Mouse (Mus musculus) CD4-positive, CD25-positive, alpha-beta regulatory T cell, adult 4 months (primary cell): ENCODE data around the gene Ahctf1. TPM values are rescaled to one million over a fixed set of nuclear protein-coding genes. Genes with fewer than 3 reads are reported as not detected.

Experiments used
- ATAC-seq: one replicate; pipeline ENCODE4 v1.8.0; 2017
- polyA plus RNA-seq, 2 experiments: library from polyadenylated mRNA; unstranded; fragments of 100-300 nt; shearing (Covaris generic); gene quantifications; one replicate each; pipeline ENCODE4 v1.2.1; 2017

The Ahctf1 gene
- polyA plus RNA-seq, 2 experiments from 2014 or later: 24.3 to 25.5 TPM

DNA sequence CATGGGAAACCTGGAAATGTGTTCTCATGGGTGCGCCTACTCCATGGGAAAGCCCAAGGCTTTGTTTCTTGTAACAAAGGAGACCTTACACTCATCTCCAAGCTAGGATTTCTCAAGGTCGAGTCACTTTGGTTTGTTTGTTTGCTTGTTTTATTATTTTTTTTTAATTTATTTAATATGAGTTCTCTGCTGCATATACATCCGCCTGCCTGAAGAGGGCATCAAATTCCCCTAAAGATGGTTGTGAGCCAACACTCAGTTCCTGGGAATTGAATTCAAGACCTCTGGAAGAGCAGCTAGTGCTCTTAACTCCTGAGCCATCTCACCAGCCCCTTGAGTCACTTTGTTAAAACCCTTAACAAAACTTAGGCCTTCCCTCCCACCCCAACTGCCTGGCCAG, 90.1 kb downstream of the Ahctf1 start:
- no peak for ATAC-seq

DNA sequence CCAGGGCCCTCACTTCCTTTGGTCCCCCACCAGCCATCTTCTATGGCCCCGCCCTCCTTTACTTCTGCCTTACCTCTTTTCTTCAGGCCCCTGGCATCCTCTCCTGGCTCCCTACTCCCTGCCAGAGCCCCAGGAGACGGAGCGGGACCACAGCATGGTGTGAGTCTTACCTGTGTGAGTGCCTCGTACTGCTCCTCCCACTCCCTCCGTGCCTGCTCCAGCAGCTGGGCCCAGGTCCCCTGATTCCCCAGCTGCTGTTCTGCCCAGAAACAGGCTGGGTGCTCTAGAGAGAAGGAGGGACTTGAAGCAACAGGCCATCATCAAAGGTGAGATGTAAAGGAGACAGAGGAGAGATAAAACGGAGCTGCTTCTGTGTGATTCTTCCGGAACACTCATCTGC, 90.8 kb downstream of the Ahctf1 start:
- no peak for ATAC-seq

DNA sequence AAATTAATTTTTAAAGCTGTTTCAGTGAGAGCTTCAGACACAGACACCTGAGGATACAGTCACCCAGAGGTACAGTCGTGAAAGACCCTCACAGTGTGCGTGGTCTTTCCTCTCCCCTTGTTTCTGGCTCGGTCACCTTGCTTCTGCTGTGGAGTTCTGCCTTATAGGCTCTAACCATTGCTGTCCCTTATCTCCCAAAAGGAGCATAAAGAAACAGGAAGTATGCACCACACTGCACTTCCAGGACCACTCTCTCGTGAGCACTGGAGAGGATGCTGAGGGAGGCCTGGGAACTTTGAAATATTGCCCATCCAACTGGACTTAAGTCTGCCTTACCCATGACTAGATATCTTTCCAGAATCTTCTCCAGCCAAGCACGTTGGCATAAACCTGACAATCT, 92.7 kb downstream of the Ahctf1 start:
- ATAC-seq: no peak

DNA sequence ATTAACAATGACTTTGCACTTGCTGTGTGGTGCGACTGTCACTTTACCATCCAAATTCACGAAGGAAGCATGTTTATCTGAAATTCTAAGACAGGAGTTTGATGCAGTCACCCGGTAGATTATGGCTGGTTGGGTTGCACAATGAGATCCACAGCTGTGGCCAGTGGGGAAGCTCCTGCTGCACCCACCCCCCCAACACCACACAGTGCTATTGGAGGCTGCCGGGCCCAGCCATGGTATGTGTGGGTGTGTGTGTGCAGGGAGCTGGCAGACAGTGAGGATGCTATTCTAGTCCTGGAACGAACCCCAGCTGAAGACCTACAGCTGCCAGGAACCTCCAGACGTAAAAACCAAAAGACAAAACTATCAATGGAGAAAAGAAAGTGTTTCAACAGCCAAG, 94.1 kb downstream of the Ahctf1 start:
- no peak for ATAC-seq

DNA sequence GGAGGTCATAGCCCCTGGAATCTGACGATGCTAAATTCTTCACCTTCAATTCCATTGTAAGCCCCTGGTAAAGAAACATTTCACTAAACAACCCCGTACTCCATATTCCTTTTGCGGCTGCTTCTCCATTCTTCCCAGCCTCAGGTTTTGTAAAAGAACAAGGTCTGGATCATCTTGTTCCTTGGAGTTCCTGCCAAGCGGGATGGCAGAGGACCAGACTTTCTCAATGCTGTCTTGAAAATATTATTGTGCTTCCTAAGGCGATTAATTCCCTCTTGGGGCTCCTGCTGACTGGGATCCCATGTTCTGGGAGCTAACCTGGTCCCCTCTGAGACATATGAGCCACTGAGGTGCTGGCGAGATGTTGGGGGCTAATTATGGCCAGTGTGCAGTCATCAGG, 98.3 kb downstream of the Ahctf1 start:
- no peak for ATAC-seq

DNA sequence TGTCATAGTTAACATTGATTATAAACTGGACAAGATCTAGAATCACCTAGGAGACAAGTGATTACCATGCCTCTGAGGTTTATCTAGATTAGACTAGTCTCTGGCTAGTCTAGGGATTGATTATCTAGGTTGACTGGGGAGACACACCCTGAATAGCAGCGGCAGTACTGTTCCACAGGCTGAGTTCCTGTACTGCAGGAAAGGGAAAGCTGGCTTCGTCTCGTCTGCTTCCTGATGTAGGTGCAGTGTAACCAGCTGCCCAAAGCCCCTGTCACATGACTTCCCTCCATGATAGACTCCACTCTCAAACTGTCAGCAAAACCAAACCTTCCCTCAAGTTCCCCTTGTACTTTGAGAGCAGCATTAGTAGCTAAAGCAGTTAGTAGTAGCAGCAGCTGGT, 99.3 kb downstream of the Ahctf1 start:
- ATAC-seq: no peak

Other genes starting within 250 kb of the Ahctf1 start
- 10 to 100 TPM; 10.1 to 16.1 TPM for gene Sccpdh, start 135.5 kb downstream of the Ahctf1 start, polyA plus RNA-seq
- gene Kif28, start 58.4 kb downstream of the Ahctf1 start, polyA plus RNA-seq: not detected
- not detected for gene Gm10518, start 304 bp downstream of the Ahctf1 start, polyA plus RNA-seq
- gene Cdc42bpa, start 156.8 kb upstream of the Ahctf1 start, polyA plus RNA-seq: under 1 TPM; 0.36 to 0.43 TPM